Mouse (Mus musculus) erythroblast, embryonic 14.5 days (primary cell): ENCODE results near the gene Npcd.

ENCODE experiments used
- GATA1 ChIP-seq: IDR thresholded peaks from 2 replicates; pipeline ENCODE4 v1.6.1; 2012; ENCODE audit warnings: low read length, inconsistent platforms, mixed read lengths
- TAL1 ChIP-seq: IDR thresholded peaks from 3 replicates; pipeline ENCODE4 v1.6.1; 2012; ENCODE audit warnings: low read length, inconsistent platforms, mixed read lengths

GRCm38 (mm10) chr15:79825146-79825825 is 8.8 kb downstream of the Npcd start:
- TF ChIP-seq TAL1 (no peak), GATA1 (no peak)
